Mouse (Mus musculus): ENCODE data around the gene Pgm5. TPM values are rescaled to one million over a fixed set of nuclear protein-coding genes. Genes with fewer than 3 reads are reported as not detected.

Pgm5 gene
- polyA plus RNA-seq, 1 experiment from 2014 or later: 1.5 TPM

- H3K9me3 ChIP-seq (ENCODE audit: control insufficient read depth, low read length): no peaks in the 10 kb centered on the region
- ATAC-seq (ENCODE audit: low FRiP score) (no peak), DNase-seq (ENCODE audit: low spot score) (no peak)
- no peaks in the 10 kb centered on the region for H3K27me3 ChIP-seq (ENCODE audit: control insufficient read depth, insufficient read depth, low read length)
- H3K27ac ChIP-seq: no peak overlapping the region
- 91% methylated on average over 5 of the region's 5 CpGs for WGBS
- H3K4me3 ChIP-seq (replicated peaks; ENCODE audit: low read length): no peak overlapping the region
- H3K9ac ChIP-seq: no peak overlapping the region
- no peaks in the 10 kb centered on the region for H3K36me3 ChIP-seq (replicated peaks; ENCODE audit: control insufficient read depth, insufficient read depth)
- no peaks in the 10 kb centered on the region for H3K4me1 ChIP-seq (replicated peaks; ENCODE audit: control insufficient read depth, insufficient read depth, low read length)
- H3K4me2 ChIP-seq (replicated peaks): no peak overlapping the region
Observed at GRCm38 (mm10) chr19:24792876-24793275, 68.8 kb downstream of the Pgm5 start.

GRCm38 (mm10) chr19:24785898-24786297 lies 75.8 kb downstream of the Pgm5 start:
- DNase-seq (ENCODE audit: low spot score) (no peak), ATAC-seq (ENCODE audit: low FRiP score) (no peak)
- Histone ChIP-seq H3K4me1 (replicated peaks; ENCODE audit: control insufficient read depth, insufficient read depth, low read length) (0 out of 2 replicates have a peak, but pooled peaks cover 13% of the 10 kb centered on the region), H3K27ac (no peak overlapping the region), H3K4me3 (replicated peaks; ENCODE audit: low read length) (no peak overlapping the region), H3K9ac (no peak overlapping the region), H3K4me2 (replicated peaks) (no peak overlapping the region), H3K9me3 (ENCODE audit: control insufficient read depth, low read length) (no peaks in the 10 kb centered on the region), H3K36me3 (replicated peaks; ENCODE audit: control insufficient read depth, insufficient read depth) (no peaks in the 10 kb centered on the region), H3K27me3 (ENCODE audit: control insufficient read depth, insufficient read depth, low read length) (no peaks in the 10 kb centered on the region)
- 87% methylated on average over 8 of the region's 8 CpGs for WGBS

DNA sequence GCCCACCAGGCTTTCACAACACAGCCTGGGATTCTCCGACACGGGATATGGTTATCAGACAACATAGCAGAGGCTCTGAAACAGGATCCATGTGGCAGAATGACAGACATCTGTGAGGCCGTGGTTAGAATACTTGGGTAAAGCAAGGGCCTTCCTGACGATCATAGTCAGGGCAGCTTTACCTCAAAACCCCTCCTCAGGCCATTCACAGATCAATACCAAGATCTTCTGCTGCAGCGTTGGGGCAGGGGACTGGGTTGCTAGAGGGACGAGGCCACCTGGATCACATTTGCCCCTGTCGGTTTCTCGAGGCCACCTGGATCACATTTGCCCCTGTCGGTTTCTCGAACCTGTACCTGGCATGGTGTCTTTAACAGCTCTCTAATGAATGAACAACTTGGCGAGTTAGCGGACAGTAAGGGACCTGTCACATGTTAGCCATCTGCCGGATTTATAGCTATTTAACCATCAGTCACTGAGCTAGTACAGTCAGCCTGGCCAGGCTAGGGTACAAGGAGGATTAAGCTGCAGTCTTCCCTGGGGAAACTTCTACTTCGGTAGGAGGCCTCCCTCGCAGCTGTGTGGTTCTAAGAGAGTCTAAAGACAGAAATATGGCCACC lies 76.5 kb downstream of the Pgm5 start:
- no peak overlapping the region for H3K9ac ChIP-seq
- 0 out of 2 replicates have a peak, but pooled peaks cover 17% of the 10 kb centered on the region for H3K4me1 ChIP-seq (replicated peaks; ENCODE audit: control insufficient read depth, insufficient read depth, low read length)
- no peak overlapping the region for H3K27ac ChIP-seq
- H3K27me3 ChIP-seq (ENCODE audit: control insufficient read depth, insufficient read depth, low read length): no peaks in the 10 kb centered on the region
- H3K9me3 ChIP-seq (ENCODE audit: control insufficient read depth, low read length): no peaks in the 10 kb centered on the region
- no peak for ATAC-seq (ENCODE audit: low FRiP score)
- no peak overlapping the region for H3K4me3 ChIP-seq (replicated peaks; ENCODE audit: low read length)
- no peak for DNase-seq (ENCODE audit: low spot score)
- 76% methylated on average over 15 of the region's 15 CpGs for WGBS
- no peaks in the 10 kb centered on the region for H3K36me3 ChIP-seq (replicated peaks; ENCODE audit: control insufficient read depth, insufficient read depth)
- no peak overlapping the region for H3K4me2 ChIP-seq (replicated peaks)

GRCm38 (mm10) chr19:24783736-24784135 lies 77.9 kb downstream of the Pgm5 start:
- H3K4me3 ChIP-seq (replicated peaks; ENCODE audit: low read length): no peak overlapping the region
- WGBS: 54% methylated on average over 9 of the region's 9 CpGs
- no peaks in the 10 kb centered on the region for H3K36me3 ChIP-seq (replicated peaks; ENCODE audit: control insufficient read depth, insufficient read depth)

DNA sequence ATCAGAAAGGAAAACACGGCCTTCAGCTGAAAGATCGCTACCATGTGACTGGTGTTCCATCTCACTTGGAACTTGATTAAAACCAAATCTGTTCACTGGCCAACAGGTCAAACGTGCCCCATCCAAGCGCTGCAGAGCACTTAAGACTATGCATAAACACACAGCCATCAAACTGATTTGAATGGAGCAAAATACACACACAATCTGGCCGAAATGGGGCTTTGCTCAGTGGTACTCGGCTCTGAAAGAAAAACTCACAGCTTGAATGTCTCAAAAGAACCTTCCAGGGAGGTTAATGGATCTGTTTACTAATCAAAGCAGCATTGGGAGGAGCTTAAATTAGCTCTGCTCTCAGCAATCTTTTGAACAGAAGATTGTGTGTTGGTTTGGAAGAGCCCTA lies 81.7 kb downstream of the Pgm5 start:
- Histone ChIP-seq H3K4me1 (replicated peaks; ENCODE audit: control insufficient read depth, insufficient read depth, low read length) (0 out of 2 replicates have a peak, but pooled peaks cover 17% of the 10 kb centered on the region), H3K36me3 (replicated peaks; ENCODE audit: control insufficient read depth, insufficient read depth) (no peaks in the 10 kb centered on the region), H3K4me2 (replicated peaks) (no peak overlapping the region), H3K9me3 (ENCODE audit: control insufficient read depth, low read length) (no peaks in the 10 kb centered on the region), H3K9ac (no peak overlapping the region), H3K27me3 (ENCODE audit: control insufficient read depth, insufficient read depth, low read length) (no peaks in the 10 kb centered on the region), H3K4me3 (replicated peaks; ENCODE audit: low read length) (no peak overlapping the region), H3K27ac (no peak overlapping the region)
- DNase-seq (ENCODE audit: low spot score): no peak
- WGBS: 42% methylated on average over 6 of the region's 6 CpGs
- no peak for ATAC-seq (ENCODE audit: low FRiP score)

More at GRCm38 (mm10) chr19:24783736-24784135, 77.9 kb downstream of the Pgm5 start:
- Histone ChIP-seq H3K27ac (no peak overlapping the region), H3K9ac (no peak overlapping the region), H3K4me1 (replicated peaks; ENCODE audit: control insufficient read depth, insufficient read depth, low read length) (0 out of 2 replicates have a peak, but pooled peaks cover 17% of the 10 kb centered on the region), H3K9me3 (ENCODE audit: control insufficient read depth, low read length) (no peaks in the 10 kb centered on the region), H3K4me2 (replicated peaks) (no peak overlapping the region), H3K27me3 (ENCODE audit: control insufficient read depth, insufficient read depth, low read length) (no peaks in the 10 kb centered on the region)
- ATAC-seq (ENCODE audit: low FRiP score) (no peak; the same call in 1 of the 2 replicates), DNase-seq (ENCODE audit: low spot score) (no peak)

DNA sequence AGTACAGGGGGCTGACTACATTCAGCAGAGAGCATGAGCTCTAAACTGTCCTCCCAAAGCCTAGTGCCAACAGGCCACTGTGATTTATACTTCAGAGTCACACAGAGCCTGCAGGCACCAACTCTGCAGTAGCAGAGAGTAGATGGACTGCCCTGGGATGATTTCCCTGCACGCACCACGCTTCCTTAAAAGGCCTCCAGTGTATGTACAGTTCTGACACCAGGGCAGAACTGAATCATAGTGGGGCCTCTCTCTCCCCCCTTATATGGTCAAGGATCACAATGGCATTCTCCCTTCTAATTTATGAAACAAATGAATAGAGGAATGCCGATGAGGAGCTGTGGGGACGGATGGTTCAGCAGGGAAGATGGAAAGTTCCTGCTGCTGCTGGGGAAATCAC lies 91.3 kb downstream of the Pgm5 start:
- Histone ChIP-seq H3K4me3 (replicated peaks; ENCODE audit: low read length) (no peak overlapping the region), H3K27me3 (ENCODE audit: control insufficient read depth, insufficient read depth, low read length) (no peaks in the 10 kb centered on the region), H3K36me3 (replicated peaks; ENCODE audit: control insufficient read depth, insufficient read depth) (no peaks in the 10 kb centered on the region), H3K27ac (no peak overlapping the region), H3K9me3 (ENCODE audit: control insufficient read depth, low read length) (no peaks in the 10 kb centered on the region), H3K9ac (no peak overlapping the region), H3K4me2 (replicated peaks) (no peak overlapping the region), H3K4me1 (replicated peaks; ENCODE audit: control insufficient read depth, insufficient read depth, low read length) (no peaks in the 10 kb centered on the region)
- no peak for DNase-seq (ENCODE audit: low spot score)
- ATAC-seq (ENCODE audit: low FRiP score): no peak
- WGBS: 74% methylated on average over 4 of the region's 4 CpGs

- Histone ChIP-seq H3K27ac (no peak overlapping the region), H3K4me3 (replicated peaks; ENCODE audit: low read length) (no peak overlapping the region), H3K27me3 (ENCODE audit: control insufficient read depth, insufficient read depth, low read length) (no peaks in the 10 kb centered on the region), H3K4me1 (replicated peaks; ENCODE audit: control insufficient read depth, insufficient read depth, low read length) (no peaks in the 10 kb centered on the region), H3K9me3 (ENCODE audit: control insufficient read depth, low read length) (no peaks in the 10 kb centered on the region), H3K9ac (no peak overlapping the region), H3K4me2 (replicated peaks) (no peak overlapping the region), H3K36me3 (replicated peaks; ENCODE audit: control insufficient read depth, insufficient read depth) (no peaks in the 10 kb centered on the region)
- DNase-seq (ENCODE audit: low spot score): no peak
- WGBS: 88% methylated on average over 6 of the region's 6 CpGs
- ATAC-seq (ENCODE audit: low FRiP score): no peak
Observed at GRCm38 (mm10) chr19:24767401-24767800, 94.3 kb downstream of the Pgm5 start.

- H3K27me3 ChIP-seq (ENCODE audit: control insufficient read depth, insufficient read depth, low read length): no peaks in the 10 kb centered on the region
- H3K9me3 ChIP-seq (ENCODE audit: control insufficient read depth, low read length): no peaks in the 10 kb centered on the region
- H3K4me3 ChIP-seq (replicated peaks; ENCODE audit: low read length): no peak overlapping the region
- no peak overlapping the region for H3K9ac ChIP-seq
- H3K36me3 ChIP-seq (replicated peaks; ENCODE audit: control insufficient read depth, insufficient read depth): no peaks in the 10 kb centered on the region
- no peak overlapping the region for H3K27ac ChIP-seq
- ATAC-seq (ENCODE audit: low FRiP score) (no peak), DNase-seq (ENCODE audit: low spot score) (no peak)
- WGBS: 76% methylated on average over 12 of the region's 12 CpGs
- H3K4me2 ChIP-seq (replicated peaks): no peak overlapping the region
- H3K4me1 ChIP-seq (replicated peaks; ENCODE audit: control insufficient read depth, insufficient read depth, low read length): no peaks in the 10 kb centered on the region
Observed at GRCm38 (mm10) chr19:24762473-24763149, 99.0 kb downstream of the Pgm5 start.

DNA sequence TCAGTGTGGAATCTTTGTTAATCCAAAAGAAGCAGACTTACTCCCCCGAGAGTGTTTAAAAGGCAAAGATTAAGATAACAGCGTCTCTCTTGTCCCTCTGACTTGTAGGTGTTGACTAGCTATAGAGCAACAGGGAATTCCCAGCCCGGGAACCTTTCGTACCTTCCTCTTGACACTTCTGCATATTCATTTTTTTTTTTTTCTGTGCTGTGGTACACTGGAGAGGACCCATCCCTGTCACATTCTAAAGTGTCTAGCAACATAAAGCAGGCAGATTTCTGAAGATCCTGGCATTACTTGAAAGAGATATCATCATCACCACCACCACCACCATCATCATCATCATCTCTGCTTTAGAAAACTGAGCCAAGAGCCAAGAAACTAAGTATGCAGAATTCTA lies 105.0 kb downstream of the Pgm5 start:
- ATAC-seq (ENCODE audit: low FRiP score): no peak
- no peak for DNase-seq (ENCODE audit: low spot score)
- Histone ChIP-seq H3K36me3 (replicated peaks; ENCODE audit: control insufficient read depth, insufficient read depth) (no peaks in the 10 kb centered on the region), H3K4me1 (replicated peaks; ENCODE audit: control insufficient read depth, insufficient read depth, low read length) (no peaks in the 10 kb centered on the region; the same call in 1 of the 2 replicates), H3K9ac (no peak overlapping the region), H3K4me3 (replicated peaks; ENCODE audit: low read length) (no peak overlapping the region), H3K9me3 (ENCODE audit: control insufficient read depth, low read length) (no peaks in the 10 kb centered on the region), H3K4me2 (replicated peaks) (no peak overlapping the region), H3K27ac (no peak overlapping the region), H3K27me3 (ENCODE audit: control insufficient read depth, insufficient read depth, low read length) (no peaks in the 10 kb centered on the region)
- WGBS: 82% methylated on average over 4 of the region's 4 CpGs

Measured in hindbrain, embryonic 14.5 days (tissue).